Mouse (Mus musculus) kidney, embryonic 14.5 days (tissue): ENCODE measurements around the gene Gm6351. TPM values are rescaled to one million over a fixed set of nuclear protein-coding genes. Genes with fewer than 3 reads are reported as not detected.
"Not testable (repeated sequence)": the region's sequence is repeated elsewhere in the genome, so short reads cannot be mapped to it uniquely, and the experiment has no call there.

Experiments
- ATAC-seq: fragments of 200-750 bp; cut with Nextera tagmentation; 2 replicates; pipeline ENCODE4 v1.8.0; 2017; ENCODE audit warnings: moderate number of reproducible peaks, mild to moderate bottlenecking, moderate TSS enrichment, moderate library complexity; ENCODE audit not compliant: low FRiP score, low TSS enrichment
- H3K27ac ChIP-seq: fragments of 300-500 bp; sonication (generic); 2 replicates; pipeline ENCODE4 v1.5.1; 2014; ENCODE audit warnings: low read depth, mild to moderate bottlenecking, low read length, moderate library complexity, mixed read lengths
- H3K27me3 ChIP-seq: fragments of 300-500 bp; sonication (generic); 2 replicates; pipeline ENCODE4 v1.6.1; 2014; ENCODE audit warnings: mild to moderate bottlenecking, low read length; ENCODE audit not compliant: control insufficient read depth, insufficient read depth
- H3K36me3 ChIP-seq: fragments of 300-500 bp; sonication (generic); 2 replicates; pipeline ENCODE4 v1.6.1; 2014; ENCODE audit warnings: low read length, mixed read lengths; ENCODE audit not compliant: control insufficient read depth, insufficient read depth
- H3K4me1 ChIP-seq: fragments of 300-500 bp; sonication (generic); 2 replicates; pipeline ENCODE4 v1.6.1; 2014; ENCODE audit warnings: low read length, mixed read lengths; ENCODE audit not compliant: control insufficient read depth, insufficient read depth
- H3K4me2 ChIP-seq: fragments of 300-500 bp; sonication (generic); replicated peaks from 2 replicates; pipeline ENCODE4 v1.6.1; 2014; ENCODE audit warnings: low read depth, mild to moderate bottlenecking, low read length
- H3K4me3 ChIP-seq: fragments of 300-500 bp; sonication (generic); 2 replicates; pipeline ENCODE4 v1.5.1; 2014; ENCODE audit warnings: mild to moderate bottlenecking, low read length
- H3K9ac ChIP-seq: fragments of 300-500 bp; sonication (generic); 2 replicates; pipeline ENCODE4 v1.6.1; 2014; ENCODE audit warnings: low read depth, mild to moderate bottlenecking, low read length, moderate library complexity
- H3K9me3 ChIP-seq: fragments of 300-500 bp; sonication (generic); 2 replicates; pipeline ENCODE4 v1.6.1; 2016; ENCODE audit warnings: low read length; ENCODE audit not compliant: control insufficient read depth
- WGBS: fragments of 180-500 bp; shearing (Covaris S2); extraction: QIAGEN DNeasy Blood & Tissue Kit; methylation state at CpG from one replicate; pipeline ENCODE4 v1.1.7; 2014; 5-methylcytosine and 5-hydroxymethylcytosine counted together
- polyA plus RNA-seq: library from polyadenylated mRNA; unstranded; fragments of >200 nt; fragmentation: Nextera tagmentation; extraction: Ambion mirVana; gene quantifications from 2 replicates; pipeline ENCODE4 v1.2.1, GENCODE M21; 2014

Gm6351 gene
- polyA plus RNA-seq: not detected in 2 replicates

DNA sequence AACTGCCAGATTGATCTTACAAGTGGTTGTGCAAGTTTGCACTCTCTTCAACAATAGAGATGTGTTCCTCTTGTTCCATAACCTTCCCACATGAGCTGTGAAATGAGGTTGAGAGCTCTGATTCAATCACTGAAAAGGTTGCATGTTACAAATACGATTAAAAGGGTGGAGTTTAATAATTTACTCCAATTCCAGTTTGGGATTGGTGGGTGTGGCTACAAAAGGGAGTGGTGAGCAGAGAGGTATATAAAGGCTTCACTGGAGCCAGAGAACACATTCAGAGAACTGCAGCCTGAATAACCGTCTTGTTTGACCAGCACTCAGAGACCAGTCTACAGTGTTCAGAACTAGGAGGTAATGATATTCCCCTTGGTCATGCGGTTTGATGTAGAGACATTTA lies at the start of gene Gm6351:
Gm6351 (plus strand) TSS at position 301 of the 400 bp plus-strand sequence.
- H3K4me3 ChIP-seq, H3K4me1 ChIP-seq, H3K4me2 ChIP-seq, H3K36me3 ChIP-seq, H3K9me3 ChIP-seq, H3K27ac ChIP-seq, ATAC-seq, H3K27me3 ChIP-seq, H3K9ac ChIP-seq: not testable (repeated sequence)
- WGBS: no CpG with 5 or more reads among the region's 3 CpGs

- not testable (repeated sequence) for H3K36me3 ChIP-seq, H3K4me3 ChIP-seq, H3K9ac ChIP-seq, H3K4me1 ChIP-seq, H3K27me3 ChIP-seq, H3K9me3 ChIP-seq, ATAC-seq, H3K4me2 ChIP-seq, H3K27ac ChIP-seq
- no CpG with 5 or more reads among the region's 1 CpGs for WGBS
These were observed 5.7 kb upstream of the Gm6351 start, which contains the start of gene BC061212 for GRCm38 (mm10) chr5:94070445-94070844. Gene BC061212 (minus strand): TSS chr5:94070545.

Other genes with a start within 250 kb of the Gm6351 start
- gene Gm7792, start 232.6 kb upstream of the Gm6351 start, polyA plus RNA-seq: not detected in 2 replicates
- not detected in 2 replicates for gene Gm16429, start 147.3 kb upstream of the Gm6351 start, polyA plus RNA-seq
- not detected in 2 replicates for gene BC061212, start 5.8 kb upstream of the Gm6351 start, polyA plus RNA-seq
- gene Gm3106, start 141.6 kb downstream of the Gm6351 start, polyA plus RNA-seq: not detected in 2 replicates
- not detected in 2 replicates for gene A430089I19Rik, start 230.4 kb downstream of the Gm6351 start, polyA plus RNA-seq
- not detected in 2 replicates for gene Gm6502, start 238.1 kb downstream of the Gm6351 start, polyA plus RNA-seq